Mouse (Mus musculus): Measurements from ENCODE around the gene Gm38431.

DNA sequence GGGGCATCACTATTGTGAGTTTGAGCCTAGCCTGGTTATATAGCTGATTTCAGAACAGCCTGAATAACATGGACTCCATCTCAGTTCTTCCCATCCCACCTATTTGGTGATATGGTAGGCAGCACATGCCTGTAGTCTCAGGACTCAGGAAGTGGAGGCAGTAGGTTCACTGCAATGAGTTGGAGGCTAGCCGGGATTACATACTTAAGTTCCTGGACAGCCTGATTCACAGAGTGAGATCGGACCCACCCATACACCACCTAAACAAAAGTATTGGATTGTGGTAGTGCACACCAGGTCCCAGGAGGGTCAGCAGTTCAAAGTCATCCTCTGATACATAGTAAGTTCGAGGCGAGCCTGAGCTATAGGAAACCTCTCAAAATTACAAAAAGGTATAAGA is 19.2 kb downstream of the Gm38431 start:
- TF ChIP-seq CTCF (IDR thresholded peaks at IDR 0.05; ENCODE audit: extremely low read depth, insufficient read depth, low read length) (no peak), POLR2A (IDR thresholded peaks at IDR 0.05; ENCODE audit: extremely low read depth, insufficient read depth, low read length) (no peak)
